Comparison of ENCODE assay signal across 8 mouse cellular contexts in the genomic region with DNA sequence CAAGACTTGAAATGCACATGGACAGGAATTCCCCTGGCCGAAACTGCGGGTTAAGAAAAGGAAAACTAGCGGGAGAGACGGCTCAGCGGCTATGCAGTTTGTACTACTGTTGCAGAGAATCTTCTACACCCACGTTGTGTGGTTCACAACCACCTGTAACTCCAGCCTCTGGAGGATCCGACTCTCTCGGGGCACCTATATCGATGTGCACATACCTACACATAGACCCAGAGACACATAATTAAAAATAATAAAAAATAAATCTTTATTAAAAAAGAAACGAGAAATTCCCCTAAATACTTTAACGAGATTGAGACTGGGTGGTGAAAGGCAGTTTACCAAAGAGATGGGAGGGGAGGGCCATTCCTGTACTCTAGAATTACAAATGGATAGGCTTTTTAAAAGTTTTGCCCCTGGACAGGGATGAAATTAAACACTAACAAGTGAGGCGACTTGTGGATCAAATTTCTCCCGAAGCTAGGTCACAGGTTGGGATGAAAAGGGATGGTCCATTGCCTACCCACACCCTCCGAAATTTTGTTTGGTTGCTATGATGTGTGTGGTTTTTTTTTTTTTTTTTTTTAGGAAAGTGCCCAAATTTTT. TPM values are rescaled to one million over a fixed set of nuclear protein-coding genes. Genes with fewer than 3 reads are reported as not detected.
DNase-seq lines count a peak whose midpoint lies in the region; ATAC-seq and TF ChIP-seq lines count a peak whose summit lies in the region.

No protein-coding gene starts in this region.

- no peaks in the 10 kb centered on the region for H3K9me3 ChIP-seq in lung, embryonic 14.5 days (ENCODE audit: low read depth, low read length)
- no peaks in the 10 kb centered on the region for H3K9me3 ChIP-seq in embryonic facial prominence, embryonic 14.5 days (ENCODE audit: control insufficient read depth, low read length)
- no peaks in the 10 kb centered on the region for H3K9me3 ChIP-seq in hindbrain, postnatal 0 days (ENCODE audit: low read length)

- H3K4me2 ChIP-seq in lung, embryonic 14.5 days: peak overlapping the region; percentile 75
- peak overlapping the region; percentile 82 for H3K4me2 ChIP-seq in embryonic facial prominence, embryonic 14.5 days (ENCODE audit: low read depth, low read length)
- peak overlapping the region; percentile 85 for H3K4me2 ChIP-seq in hindbrain, postnatal 0 days (ENCODE audit: low read depth, low read length)
- peak overlapping the region; percentile 91 for H3K4me2 ChIP-seq in myocyte (ENCODE audit: low read depth)

- H3K27ac ChIP-seq in lung, embryonic 14.5 days (ENCODE audit: low read depth): peak overlapping the region; percentile 99
- H3K27ac ChIP-seq in embryonic facial prominence, embryonic 14.5 days (replicated peaks; ENCODE audit: low read depth, low read length): peak overlapping the region; percentile 99
- H3K27ac ChIP-seq in hindbrain, postnatal 0 days: no peak overlapping the region

- H3K4me1 ChIP-seq in lung, embryonic 14.5 days (ENCODE audit: insufficient read depth): peaks cover 14% of the 10 kb centered on the region; the same call in 1 of the 2 replicates
- no peaks in the 10 kb centered on the region; the same call in 1 of the 2 replicates for H3K4me1 ChIP-seq in lung, adult 2 months (ENCODE audit: control insufficient read depth, insufficient read depth, low read length)
- H3K4me1 ChIP-seq in embryonic facial prominence, embryonic 14.5 days (ENCODE audit: control insufficient read depth, insufficient read depth, low read length): peaks cover 17% of the 10 kb centered on the region
- peaks cover 6% of the 10 kb centered on the region; the same call in 1 of the 2 replicates for H3K4me1 ChIP-seq in hindbrain, postnatal 0 days (ENCODE audit: insufficient read depth, low read length)

- H3K36me3 ChIP-seq in lung, embryonic 14.5 days (ENCODE audit: insufficient read depth): no peaks in the 10 kb centered on the region
- no peaks in the 10 kb centered on the region for H3K36me3 ChIP-seq in embryonic facial prominence, embryonic 14.5 days (ENCODE audit: control insufficient read depth, insufficient read depth, low read length)
- H3K36me3 ChIP-seq in hindbrain, postnatal 0 days (ENCODE audit: insufficient read depth, low read length): no peaks in the 10 kb centered on the region
- no peaks in the 10 kb centered on the region for H3K36me3 ChIP-seq in myocyte (ENCODE audit: control insufficient read depth, insufficient read depth)

- no peak for ATAC-seq in lung, embryonic 14.5 days (ENCODE audit: insufficient read depth)
- ATAC-seq in embryonic facial prominence, embryonic 14.5 days (ENCODE audit: low read depth): peak; percentile 8; the same call in 1 of the 2 replicates
- no peak for ATAC-seq in hindbrain, postnatal 0 days

- no peak for DNase-seq in lung, embryonic 14.5 days
- no peak for DNase-seq in lung, adult 2 months
- no peak for DNase-seq in embryonic facial prominence, embryonic 14.5 days (ENCODE audit: low spot score)
- no peak for DNase-seq in hindbrain, postnatal 0 days (ENCODE audit: low spot score)
- DNase-seq in frontal cortex, postnatal 14 days (ENCODE audit: low spot score in 2 of 2): no peak
- DNase-seq in layer of hippocampus, adult 9-11 months: no peak
- no peak for DNase-seq in spleen, adult 12 weeks (ENCODE audit: low spot score)

- H3K4me3 ChIP-seq in lung, embryonic 14.5 days (ENCODE audit: low read depth, low read length): peak overlapping the region; percentile 91
- no peak overlapping the region for H3K4me3 ChIP-seq in lung, adult 2 months (replicated peaks; ENCODE audit: extremely low read depth, low read depth, low read length)
- H3K4me3 ChIP-seq in embryonic facial prominence, embryonic 14.5 days (ENCODE audit: low read depth, low read length): peak overlapping the region; percentile 92
- peak overlapping the region; percentile 79 for H3K4me3 ChIP-seq in hindbrain, postnatal 0 days (ENCODE audit: low read length)
- peak overlapping the region; percentile 41 for H3K4me3 ChIP-seq in myocyte

- peaks cover 31% of the 10 kb centered on the region for H3K79me2 ChIP-seq in myocyte (ENCODE audit: control insufficient read depth, insufficient read depth)

- WGBS in lung, embryonic 14.5 days: 4% methylated on average over 14 of the region's 14 CpGs
- 15% methylated on average over 14 of the region's 14 CpGs for WGBS in lung, adult 2 months
- 3% methylated on average over 14 of the region's 14 CpGs for WGBS in embryonic facial prominence, embryonic 14.5 days
- WGBS in hindbrain, postnatal 0 days: 7% methylated on average over 14 of the region's 14 CpGs

- TF ChIP-seq CTCF in lung, embryonic 14.5 days (IDR thresholded peaks at IDR 0.05; ENCODE audit: low read depth): no peak
- TF ChIP-seq CTCF in lung, adult 2 months (IDR thresholded peaks at IDR 0.05; ENCODE audit: insufficient read depth, low read length): no peak
- no peak for TF ChIP-seq CTCF in hindbrain, postnatal 0 days (IDR thresholded peaks at IDR 0.05; ENCODE audit: low read depth)

- no peak for TF ChIP-seq POLR2A in lung, adult 2 months (IDR thresholded peaks at IDR 0.05; ENCODE audit: borderline replicate concordance, extremely low read depth, low read depth, low read length)
- no peak for TF ChIP-seq POLR2A in myocyte (IDR thresholded peaks at IDR 0.05; ENCODE audit: insufficient read length, low read depth)

- H3K9ac ChIP-seq in lung, embryonic 14.5 days: peak overlapping the region; percentile 99
- peak overlapping the region; percentile 99 for H3K9ac ChIP-seq in embryonic facial prominence, embryonic 14.5 days (ENCODE audit: low read depth, low read length)
- 0 out of 2 replicates have a peak overlapping the region, but pooled peaks have one; percentile 72 for H3K9ac ChIP-seq in hindbrain, postnatal 0 days (replicated peaks; ENCODE audit: low read length)

- H3K27me3 ChIP-seq in lung, embryonic 14.5 days (ENCODE audit: insufficient read depth, low read length): no peaks in the 10 kb centered on the region
- H3K27me3 ChIP-seq in embryonic facial prominence, embryonic 14.5 days (replicated peaks; ENCODE audit: control insufficient read depth, insufficient read depth, low read length): no peaks in the 10 kb centered on the region; the same call in none of the 2 replicates
- no peaks in the 10 kb centered on the region for H3K27me3 ChIP-seq in hindbrain, postnatal 0 days (ENCODE audit: insufficient read depth, low read length)
- peaks cover 11% of the 10 kb centered on the region for H3K27me3 ChIP-seq in myocyte (ENCODE audit: control insufficient read depth, insufficient read depth, insufficient read length)

- no peak overlapping the region for H3ac ChIP-seq in myocyte (ENCODE audit: control insufficient read depth, insufficient read length)

TF ChIP-seq in myocyte, 11 proteins besides CTCF, POLR2A, EP300 and RAD21:
- TF ChIP-seq SRF (IDR thresholded peaks at IDR 0.05; ENCODE audit: control insufficient read depth, insufficient read length, low read depth) (no peak), E2F4 (IDR thresholded peaks at IDR 0.05; ENCODE audit: insufficient read depth) (no peak), MAX (IDR thresholded peaks at IDR 0.05; ENCODE audit: low read depth) (no peak), MYOD1 (IDR thresholded peaks at IDR 0.05; ENCODE audit: control insufficient read depth in 1 of 3, insufficient read length in 2 of 3, low read depth in 2 of 3) (no peak), TCF12 (IDR thresholded peaks at IDR 0.05; ENCODE audit: insufficient read depth, poor library complexity, severe bottlenecking) (no peak), REST (IDR thresholded peaks at IDR 0.05; ENCODE audit: insufficient read depth, insufficient read length) (no peak), USF1 (IDR thresholded peaks at IDR 0.05; ENCODE audit: low read depth) (no peak), POLR2AphosphoS2 (IDR thresholded peaks at IDR 0.05; ENCODE audit: insufficient read length, low read depth) (no peak), MYOG (IDR thresholded peaks at IDR 0.05; ENCODE audit: control insufficient read depth in 1 of 3, insufficient read depth in 1 of 3, insufficient read length in 2 of 3, low read depth in 2 of 3) (no peak), CEBPB (IDR thresholded peaks at IDR 0.05; ENCODE audit: insufficient read depth, poor library complexity, severe bottlenecking) (no peak), TCF3 (IDR thresholded peaks at IDR 0.05; ENCODE audit: insufficient read length, low read depth) (no peak)

RNA-seq across cellular contexts. Expression of a gene that starts 0.4 kb away (rescaled TPM):
- polyA plus RNA-seq in lung, embryonic 14.5 days (2014; fragmentation: Nextera tagmentation; extraction: Ambion mirVana): 78.1 and 80.7 TPM in 2 replicates
- polyA plus RNA-seq in lung, adult 2 months (2012; rRNA removed): 9.1 and 14.8 TPM in 2 replicates
- polyA plus RNA-seq in embryonic facial prominence, embryonic 14.5 days (2014; fragmentation: Nextera tagmentation; extraction: Ambion mirVana): 46.0 and 49.6 TPM in 2 replicates
- 13.2 and 18.0 TPM in 2 replicates for total RNA-seq in hindbrain, postnatal 0 days (2014; rRNA removed)
- 21.3 and 24.1 TPM in 2 replicates for polyA plus RNA-seq in hindbrain, postnatal 0 days (2015; fragmentation: Nextera tagmentation; extraction: Ambion mirVana)
- 10.3 TPM for polyA plus RNA-seq in myocyte (2012; fragmentation: generic; extraction: Trizol)

RNA-seq across cellular contexts. Expression of a gene that starts 15.8 kb away (rescaled TPM):
- polyA plus RNA-seq in lung, embryonic 14.5 days (2014; fragmentation: Nextera tagmentation; extraction: Ambion mirVana): 5.4 and 6.8 TPM in 2 replicates
- 52.5 and 72.6 TPM in 2 replicates for polyA plus RNA-seq in lung, adult 2 months (2012; rRNA removed)
- polyA plus RNA-seq in embryonic facial prominence, embryonic 14.5 days (2014; fragmentation: Nextera tagmentation; extraction: Ambion mirVana): 0.79 and 1.3 TPM in 2 replicates
- 12.4 and 15.8 TPM in 2 replicates for total RNA-seq in hindbrain, postnatal 0 days (2014; rRNA removed)
- 14.5 and 15.0 TPM in 2 replicates for polyA plus RNA-seq in hindbrain, postnatal 0 days (2015; fragmentation: Nextera tagmentation; extraction: Ambion mirVana)
- polyA plus RNA-seq in myocyte (2012; fragmentation: generic; extraction: Trizol): not detected

RNA-seq across cellular contexts. Expression of a gene that starts 58.6 kb away (rescaled TPM):
- polyA plus RNA-seq in lung, embryonic 14.5 days (2014; fragmentation: Nextera tagmentation; extraction: Ambion mirVana): 5.3 and 5.5 TPM in 2 replicates
- 3.3 and 3.6 TPM in 2 replicates for polyA plus RNA-seq in lung, adult 2 months (2012; rRNA removed)
- polyA plus RNA-seq in embryonic facial prominence, embryonic 14.5 days (2014; fragmentation: Nextera tagmentation; extraction: Ambion mirVana): 8.1 and 9.3 TPM in 2 replicates
- total RNA-seq in hindbrain, postnatal 0 days (2014; rRNA removed): 33.1 and 34.5 TPM in 2 replicates
- 17.2 and 17.8 TPM in 2 replicates for polyA plus RNA-seq in hindbrain, postnatal 0 days (2015; fragmentation: Nextera tagmentation; extraction: Ambion mirVana)
- 0.19 TPM for polyA plus RNA-seq in myocyte (2012; fragmentation: generic; extraction: Trizol)
